Mouse (Mus musculus): ENCODE data around the gene Mrgbp. TPM values are rescaled to one million over a fixed set of nuclear protein-coding genes. Genes with fewer than 3 reads are reported as not detected.

The Mrgbp gene
- total RNA-seq, 2 experiments from 2014 or later = 26.1 to 27.0 TPM

DNA sequence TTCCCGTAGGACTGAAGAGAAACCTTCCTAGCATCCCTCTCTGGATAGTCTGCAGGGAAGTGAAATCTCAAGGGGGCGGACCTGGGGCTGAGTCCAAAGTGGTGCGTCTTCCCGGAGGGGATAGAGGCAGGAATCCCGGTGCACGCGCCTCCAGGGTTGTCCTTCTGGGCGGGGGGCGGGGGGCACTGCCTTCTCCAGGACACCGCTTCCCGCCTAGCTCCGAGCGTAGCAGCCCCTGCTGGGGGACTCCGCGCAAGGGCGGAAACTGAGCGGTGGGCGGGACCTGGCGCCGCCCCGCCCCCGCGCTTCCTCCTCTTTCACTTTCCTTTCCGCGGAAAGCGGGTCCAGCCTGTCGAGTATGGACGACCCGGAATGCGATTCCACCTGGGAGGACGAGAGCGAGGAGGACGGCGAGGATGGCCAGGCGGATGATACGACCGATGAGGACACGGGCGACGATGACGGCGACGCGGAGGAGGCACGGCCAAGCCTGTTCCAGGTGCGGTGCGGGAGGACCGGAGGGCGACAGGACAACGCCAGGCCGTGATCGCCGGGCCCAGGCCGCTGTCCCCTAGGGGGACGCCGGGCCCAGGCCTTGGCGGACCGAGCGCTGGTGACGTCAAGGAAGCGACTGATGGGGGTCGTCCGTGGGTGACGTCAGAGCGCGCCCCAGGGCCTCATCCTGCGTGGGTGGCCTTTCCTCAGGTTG is 8.2 kb downstream of the Mrgbp start, which contains the start of gene Ogfr:
Gene Ogfr, plus strand, starts transcription at position 123 of the 709 bp plus-strand sequence.
- peak; percentile 88 for DNase-seq

DNA sequence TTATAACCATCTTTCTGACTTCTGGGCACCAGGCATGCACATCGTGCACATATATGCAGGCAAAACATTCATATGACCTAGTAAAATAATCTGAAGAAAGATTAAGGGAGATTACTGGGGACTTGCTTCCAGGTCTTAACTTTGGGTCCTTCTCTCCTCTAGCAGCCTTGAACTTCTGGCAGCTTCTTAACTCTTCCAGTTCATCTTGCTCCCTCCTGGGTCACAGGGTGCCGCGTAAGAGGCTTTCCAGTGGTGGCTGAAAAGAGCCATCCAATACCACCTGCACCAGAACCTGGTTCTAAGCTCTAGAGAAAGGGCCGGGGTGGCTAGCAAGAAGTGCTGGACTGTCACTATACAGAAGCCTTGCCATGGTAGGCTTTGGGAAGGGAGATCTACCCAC is 16.4 kb downstream of the Mrgbp start, which contains the start of gene Col9a3:
Gene Col9a3, plus strand, starts transcription at position 301 of the 400 bp plus-strand sequence.
- DNase-seq = no peak

DNA sequence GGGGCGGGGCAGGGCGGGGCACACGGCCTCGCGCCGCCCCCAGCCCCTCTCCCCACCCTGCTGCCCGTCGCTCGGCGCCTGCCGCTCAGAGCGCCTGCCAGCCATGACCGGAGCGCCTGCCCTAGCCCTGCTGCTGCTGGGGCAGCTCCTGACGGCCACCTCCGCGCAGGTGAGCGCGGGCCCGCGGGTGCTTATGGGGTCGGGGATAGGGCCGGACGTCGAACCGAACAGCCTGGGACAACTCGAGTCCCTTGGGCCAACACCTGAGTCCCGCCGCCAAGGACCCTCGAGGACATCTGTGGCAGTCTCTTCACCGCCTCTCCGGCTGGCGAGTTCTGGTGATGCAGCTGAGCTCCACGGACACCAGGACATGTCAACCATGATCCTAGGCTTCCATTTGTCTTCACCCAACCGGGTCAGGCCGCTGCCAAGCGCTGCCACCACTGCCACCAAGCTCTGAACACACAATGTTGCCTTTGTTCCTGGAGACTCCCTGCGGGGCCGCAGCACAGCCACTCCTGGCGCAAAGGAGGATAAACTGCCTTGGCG is 17.1 kb downstream of the Mrgbp start:
- DNase-seq = no peak

DNA sequence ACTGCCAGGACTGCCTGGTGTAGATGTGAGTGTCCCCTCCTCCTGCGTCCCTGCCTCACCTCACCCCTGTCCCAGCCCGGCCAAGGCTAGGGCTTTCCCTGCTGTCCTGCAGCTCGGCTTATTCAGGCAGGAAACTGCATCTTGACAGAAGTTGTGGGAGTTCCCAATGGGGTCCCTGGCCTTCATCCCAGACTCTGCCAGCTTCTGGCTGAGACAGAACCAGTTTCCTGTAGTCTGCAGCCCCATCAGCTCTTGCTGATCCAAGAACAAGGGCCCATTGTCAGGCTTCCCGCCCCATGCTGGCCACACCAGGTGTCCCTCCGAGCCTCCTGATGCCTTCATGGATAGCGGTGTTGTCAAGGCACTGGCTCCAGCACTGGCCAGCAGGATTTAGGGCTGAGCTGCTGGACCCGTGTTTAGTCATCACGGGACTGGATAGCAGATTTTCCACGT is 19.5 kb downstream of the Mrgbp start:
- DNase-seq = no peak

DNA sequence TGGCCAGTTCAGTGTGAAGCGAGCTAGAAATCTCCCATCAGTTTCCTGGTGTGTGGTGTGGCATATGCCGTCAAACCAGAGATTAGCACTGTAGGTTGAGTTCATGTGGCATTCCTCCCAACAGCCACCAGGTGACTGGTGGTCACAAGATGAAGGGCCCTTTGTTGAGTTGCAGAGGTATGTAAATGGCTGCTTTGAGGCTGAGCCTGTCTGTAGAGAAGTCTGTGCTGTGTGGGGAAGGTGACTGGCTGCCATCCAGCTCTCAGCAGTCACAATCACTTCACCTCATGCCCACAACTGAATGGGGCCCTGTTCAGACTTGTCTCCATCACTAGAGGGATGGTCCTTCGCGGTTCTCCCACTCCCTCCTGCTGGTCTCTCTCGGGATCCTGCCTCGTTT is 23.7 kb downstream of the Mrgbp start:
- no peak for DNase-seq

DNA sequence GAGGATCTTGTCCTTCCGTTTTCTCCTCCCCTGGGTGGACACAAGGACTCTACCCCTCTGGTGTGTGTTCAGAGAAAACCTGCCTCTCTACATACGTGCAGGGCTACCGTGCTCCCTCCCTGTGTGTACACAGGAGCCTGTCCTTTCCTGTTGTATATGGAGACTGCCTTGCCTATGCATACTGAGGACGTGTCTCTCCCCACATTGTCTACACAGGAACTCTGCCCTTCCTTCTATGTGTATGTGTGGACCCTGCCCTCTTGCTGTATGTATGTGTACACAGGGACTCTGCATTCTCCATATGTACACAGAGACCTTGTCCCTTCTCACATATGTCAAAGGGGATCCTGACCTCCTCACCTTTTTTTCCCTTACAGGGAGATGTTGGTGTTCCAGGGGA is 29.2 kb downstream of the Mrgbp start:
- no peak for DNase-seq

DNA sequence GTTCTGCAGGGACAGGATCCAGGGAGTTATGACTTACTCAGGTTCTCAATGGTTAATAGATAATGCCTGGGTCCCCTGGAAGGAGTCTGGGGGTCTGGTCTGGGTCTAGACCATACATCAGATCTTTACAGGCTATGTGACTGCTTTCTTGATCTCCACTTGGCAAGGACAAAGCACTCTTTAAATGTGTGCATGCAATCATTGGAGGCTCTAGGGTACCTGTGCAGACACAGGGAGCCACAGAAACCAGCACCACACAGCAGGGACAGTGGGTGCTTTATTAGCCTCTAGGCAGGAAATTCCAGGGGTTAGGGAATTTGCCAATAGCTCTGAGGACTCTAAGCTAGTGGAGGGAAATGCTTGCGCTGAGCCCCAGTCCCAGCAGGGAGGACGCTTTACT is 30.8 kb downstream of the Mrgbp start:
- DNase-seq = no peak

Other genes starting within 250 kb of the Mrgbp start
- 1 to 10 TPM; 1.6 to 2.5 TPM for gene Gata5, start 246.6 kb upstream of the Mrgbp start, total RNA-seq (2021)
- under 1 TPM; 0.19 to 0.20 TPM for gene Slco4a1, start 125.1 kb upstream of the Mrgbp start, total RNA-seq (2021)
- gene Ntsr1, start 81.3 kb upstream of the Mrgbp start, total RNA-seq (2021) = under 1 TPM; 0.21 to 0.45 TPM
- gene Ogfr, start 7.9 kb downstream of the Mrgbp start, total RNA-seq (2021) = 10 to 100 TPM; 49.6 to 51.8 TPM
- gene Col9a3, start 16.5 kb downstream of the Mrgbp start, total RNA-seq (2021) = 1 to 10 TPM; 1.2 to 1.8 TPM
- under 1 TPM; 0.20 to 0.26 TPM for gene Tcfl5, start 61.4 kb downstream of the Mrgbp start, total RNA-seq (2021)
- 10 to 100 TPM; 40.5 to 44.0 TPM for gene Dido1, start 128.7 kb downstream of the Mrgbp start, total RNA-seq (2021)
- gene Gid8, start 128.8 kb downstream of the Mrgbp start, total RNA-seq (2021) = 10 to 100 TPM; 68.5 to 69.9 TPM
- gene Slc17a9, start 144.0 kb downstream of the Mrgbp start, total RNA-seq (2021) = under 1 TPM; 0.69 to 0.88 TPM
- not detected for gene Bhlhe23, start 195.6 kb downstream of the Mrgbp start, total RNA-seq (2021)

Data from heart, postnatal 4 days (tissue).